Mouse (Mus musculus) limb, embryonic 12.5 days (tissue): Measurements from ENCODE around the gene Ctbp2. TPM values are rescaled to one million over a fixed set of nuclear protein-coding genes. Genes with fewer than 3 reads are reported as not detected.

Experiments
- ATAC-seq: fragments of 200-750 bp; cut with Nextera tagmentation; 2 replicates; pipeline ENCODE4 v1.8.0; 2017; ENCODE audit warnings: low read depth, moderate TSS enrichment; ENCODE audit not compliant: insufficient number of reproducible peaks, insufficient read depth, low FRiP score, low TSS enrichment
- H3K27ac ChIP-seq: fragments of 300-500 bp; sonication (generic); 2 replicates; pipeline ENCODE4 v1.5.1; 2016; ENCODE audit warnings: mild to moderate bottlenecking, moderate library complexity
- H3K27me3 ChIP-seq: fragments of 300-500 bp; sonication (generic); 2 replicates; pipeline ENCODE4 v1.6.1; 2016; ENCODE audit warnings: mild to moderate bottlenecking, moderate library complexity
- H3K36me3 ChIP-seq: fragments of 300-500 bp; sonication (generic); 2 replicates; pipeline ENCODE4 v1.6.1; 2016; ENCODE audit warnings: mild to moderate bottlenecking, moderate library complexity
- H3K4me1 ChIP-seq: fragments of 300-500 bp; sonication (generic); replicated peaks from 2 replicates; pipeline ENCODE4 v1.6.1; 2016
- H3K4me2 ChIP-seq: fragments of 300-500 bp; sonication (generic); 2 replicates; pipeline ENCODE4 v1.6.1; 2016; ENCODE audit warnings: mild to moderate bottlenecking, moderate library complexity
- H3K4me3 ChIP-seq: fragments of 300-500 bp; sonication (generic); replicated peaks from 2 replicates; pipeline ENCODE4 v1.5.1; 2016; ENCODE audit warnings: mild to moderate bottlenecking
- H3K9ac ChIP-seq: fragments of 300-500 bp; sonication (generic); replicated peaks from 2 replicates; pipeline ENCODE4 v1.6.1; 2016; ENCODE audit warnings: mild to moderate bottlenecking, moderate library complexity
- H3K9me3 ChIP-seq: fragments of 300-500 bp; sonication (generic); 2 replicates; pipeline ENCODE4 v1.6.1; 2016; ENCODE audit warnings: mild to moderate bottlenecking, moderate library complexity
- WGBS: fragments of 180-500 bp; shearing (Covaris S2); methylation state at CpG from one replicate; pipeline ENCODE4 v1.1.7; 2016; 5-methylcytosine and 5-hydroxymethylcytosine counted together
- polyA plus RNA-seq: library from polyadenylated mRNA; unstranded; fragments of >200 nt; fragmentation: Nextera tagmentation; extraction: Ambion mirVana; gene quantifications from 2 replicates; pipeline ENCODE4 v1.2.1, GENCODE M21; 2016

Ctbp2 gene
- polyA plus RNA-seq, 1 experiment from 2014 or later: 105 TPM

DNA sequence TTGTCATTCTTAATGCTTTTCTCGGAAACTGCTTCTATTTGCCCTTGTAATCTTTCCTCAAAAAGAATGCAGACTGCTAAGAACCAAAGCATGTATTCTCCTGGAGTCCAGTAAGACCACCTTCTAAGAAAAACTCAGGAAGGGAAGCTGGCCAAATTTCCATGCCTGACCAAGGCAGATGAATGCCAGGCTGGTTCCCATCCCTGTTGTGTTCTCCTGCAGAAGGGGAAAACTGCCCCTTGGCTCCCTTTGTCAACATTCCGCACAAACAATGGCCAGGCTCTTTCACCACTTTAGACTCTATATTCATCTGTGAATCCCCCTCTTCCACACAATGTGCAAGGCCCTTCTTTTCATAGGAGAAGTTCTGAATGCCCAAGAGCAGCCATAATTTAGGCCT is 6.3 kb downstream of the Ctbp2 start:
- Histone ChIP-seq H3K27ac (0 out of 2 replicates have a peak overlapping the region, but pooled peaks have one; percentile 25), H3K4me2 (peak overlapping the region; percentile 48), H3K27me3 (no peaks in the 10 kb centered on the region), H3K4me1 (peaks cover 76% of the 10 kb centered on the region), H3K36me3 (no peaks in the 10 kb centered on the region), H3K4me3 (no peak overlapping the region), H3K9ac (no peak overlapping the region), H3K9me3 (no peaks in the 10 kb centered on the region)
- 44% methylated on average over 2 of the region's 2 CpGs for WGBS
- ATAC-seq: no peak

DNA sequence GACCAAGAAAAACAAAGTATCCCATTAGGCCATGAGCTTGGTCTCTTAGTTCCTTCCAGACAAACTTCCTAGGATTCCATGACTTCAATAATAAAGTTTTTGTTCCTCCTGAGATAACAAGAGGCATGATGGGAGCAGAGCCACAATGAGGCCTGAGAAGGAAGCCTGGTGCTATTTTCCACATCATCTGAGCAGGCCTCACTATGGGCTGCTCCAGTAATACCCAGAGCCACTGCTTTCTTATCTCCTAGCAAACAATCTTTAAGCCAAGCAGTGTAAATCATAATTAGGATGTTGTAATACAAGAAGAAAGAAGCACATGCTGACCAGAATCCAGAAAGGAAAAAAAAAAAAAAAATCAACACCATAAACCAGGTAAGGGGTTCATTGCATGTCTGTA is 7.6 kb downstream of the Ctbp2 start:
- ATAC-seq: no peak
- Histone ChIP-seq H3K27me3 (no peaks in the 10 kb centered on the region), H3K9me3 (no peaks in the 10 kb centered on the region), H3K9ac (no peak overlapping the region), H3K4me2 (peak overlapping the region; percentile 48), H3K4me1 (peaks cover 89% of the 10 kb centered on the region), H3K36me3 (no peaks in the 10 kb centered on the region), H3K4me3 (no peak overlapping the region), H3K27ac (no peak overlapping the region)

DNA sequence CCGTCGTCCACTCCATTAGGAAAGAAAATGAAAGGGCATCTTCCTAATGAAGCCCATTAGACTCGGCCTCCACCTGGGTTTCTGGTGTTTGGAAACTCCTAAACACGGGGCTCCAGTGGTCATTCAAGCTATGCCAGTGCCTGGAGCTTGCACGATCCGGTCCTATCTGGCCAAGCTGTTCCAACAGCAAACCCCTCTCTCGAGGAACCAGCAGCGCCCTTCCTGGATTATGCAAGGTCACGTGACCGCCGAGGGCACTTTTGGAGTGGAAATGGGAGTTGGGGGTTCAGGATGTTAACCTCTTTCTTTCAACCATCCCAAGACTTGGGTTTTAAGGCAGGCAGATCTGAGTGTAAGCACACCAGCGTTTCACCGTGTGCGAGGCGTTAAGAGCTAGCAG is 8.3 kb downstream of the Ctbp2 start:
- peaks cover 95% of the 10 kb centered on the region for H3K4me1 ChIP-seq
- H3K9ac ChIP-seq: peak overlapping the region; percentile 24; the same call in 1 of the 2 replicates
- no peak overlapping the region; the same call in 1 of the 2 replicates for H3K4me3 ChIP-seq
- H3K27me3 ChIP-seq: no peaks in the 10 kb centered on the region
- no peak for ATAC-seq
- peak overlapping the region; percentile 48 for H3K4me2 ChIP-seq
- no peaks in the 10 kb centered on the region for H3K36me3 ChIP-seq
- no peaks in the 10 kb centered on the region for H3K9me3 ChIP-seq
- 12% methylated on average over 15 of the region's 15 CpGs for WGBS
- H3K27ac ChIP-seq: no peak overlapping the region

DNA sequence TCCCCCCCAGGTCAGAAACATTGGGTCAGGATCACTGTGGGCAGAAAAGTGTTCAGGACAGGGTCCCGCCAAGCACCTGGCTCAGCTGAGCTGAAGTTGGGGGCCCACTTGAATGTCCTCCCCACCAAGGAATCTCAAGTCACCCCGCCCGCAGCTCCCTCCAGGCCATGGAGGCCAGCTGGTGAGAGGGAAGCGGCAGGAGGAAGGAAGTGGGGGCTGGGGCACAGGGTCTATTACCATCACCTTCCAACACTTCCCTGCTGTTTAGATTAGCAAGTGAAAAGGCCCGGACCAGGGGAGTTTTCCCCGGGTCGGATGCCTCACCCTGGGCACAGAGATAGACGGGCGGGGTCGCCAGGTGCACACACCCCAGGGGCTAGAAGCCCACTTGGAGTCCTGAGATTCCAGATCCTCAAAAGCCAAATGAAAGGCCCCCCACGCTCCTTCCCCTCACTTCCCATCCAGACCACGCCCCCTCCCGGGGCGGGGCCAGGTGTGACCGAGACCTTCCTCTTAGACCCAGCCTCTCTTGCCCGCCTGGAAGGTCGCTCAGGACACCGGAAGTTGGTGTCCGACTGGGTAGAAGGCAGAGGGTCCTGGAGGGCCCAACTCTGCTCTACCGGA is 9.2 kb downstream of the Ctbp2 start:
- ATAC-seq: peak; percentile 33; the same call in 1 of the 2 replicates
- H3K4me1 ChIP-seq: peaks cover 95% of the 10 kb centered on the region
- 9% methylated on average over 20 of the region's 20 CpGs for WGBS

DNA sequence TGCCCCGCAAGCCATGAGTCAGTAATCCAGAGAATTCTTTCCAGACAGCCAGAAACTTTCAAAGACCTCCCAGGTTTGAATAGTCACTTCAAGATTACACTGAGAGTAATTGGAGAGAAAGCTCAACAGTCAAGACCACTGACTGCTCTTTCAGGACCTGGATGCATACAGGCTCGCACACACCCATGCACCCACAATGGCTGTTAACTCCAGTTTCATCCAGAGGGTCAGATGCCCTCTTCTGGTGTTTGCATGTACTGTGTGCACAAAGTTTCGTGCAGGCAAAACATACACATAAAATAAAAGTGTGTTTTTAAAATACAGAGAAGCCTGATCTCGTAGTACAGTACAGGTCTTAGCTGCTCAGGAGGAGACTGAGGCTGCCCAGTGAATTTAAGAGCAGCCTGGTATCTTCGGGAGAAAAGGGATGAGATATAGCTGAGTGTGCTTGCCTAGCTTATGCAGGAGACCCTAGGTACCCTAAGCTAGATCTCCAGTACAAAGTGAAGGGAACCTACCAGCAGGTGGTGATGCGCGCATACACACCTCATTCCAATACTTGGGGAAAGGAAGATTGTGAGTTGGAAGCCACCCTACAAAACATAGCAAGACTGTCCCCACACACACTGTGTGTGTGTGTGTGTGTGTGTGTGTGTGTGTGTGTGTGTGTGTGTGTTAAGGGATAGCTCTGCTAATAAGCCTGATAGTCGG is 10.8 kb downstream of the Ctbp2 start:
- WGBS: 80% methylated on average over 8 of the region's 8 CpGs
- Histone ChIP-seq H3K36me3 (no peaks in the 10 kb centered on the region), H3K27ac (0 out of 2 replicates have a peak overlapping the region, but pooled peaks have one; percentile 25), H3K27me3 (no peaks in the 10 kb centered on the region), H3K9me3 (no peaks in the 10 kb centered on the region), H3K9ac (no peak overlapping the region), H3K4me2 (no peak overlapping the region), H3K4me1 (peaks cover 92% of the 10 kb centered on the region), H3K4me3 (no peak overlapping the region)
- no peak for ATAC-seq

More for the DNA sequence above, 9.2 kb downstream of the Ctbp2 start:
- peak overlapping the region; percentile 48 for H3K4me2 ChIP-seq
- H3K27me3 ChIP-seq: no peaks in the 10 kb centered on the region
- H3K9ac ChIP-seq: peak overlapping the region; percentile 37; the same call in 1 of the 2 replicates
- no peak overlapping the region for H3K27ac ChIP-seq
- peak overlapping the region; percentile 25 for H3K4me3 ChIP-seq
- H3K36me3 ChIP-seq: no peaks in the 10 kb centered on the region
- H3K9me3 ChIP-seq: no peaks in the 10 kb centered on the region

DNA sequence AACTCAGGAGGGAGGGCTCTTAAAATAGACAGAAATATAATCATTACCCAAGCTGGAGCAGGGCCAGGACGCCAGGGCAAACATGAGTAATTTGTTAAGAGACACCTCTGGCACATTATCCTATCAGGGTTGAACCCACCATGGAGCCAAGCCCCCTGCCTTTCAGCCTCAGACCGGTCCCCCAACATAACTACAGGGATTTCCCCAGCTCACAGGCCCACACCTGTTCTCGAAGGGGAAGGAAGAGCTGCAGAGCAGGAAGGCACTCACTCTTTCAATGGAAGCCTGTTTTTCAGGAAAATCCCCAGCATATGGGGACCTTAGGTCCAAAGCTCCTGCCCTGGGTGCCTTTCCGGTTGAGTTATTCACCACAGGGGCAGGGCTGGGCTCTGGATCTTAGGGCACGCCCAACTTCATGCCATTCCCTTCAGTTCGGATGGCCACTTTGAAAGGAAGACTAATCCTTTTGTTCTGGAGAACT is 11.8 kb downstream of the Ctbp2 start:
- peaks cover 84% of the 10 kb centered on the region for H3K4me1 ChIP-seq
- H3K9me3 ChIP-seq: no peaks in the 10 kb centered on the region
- ATAC-seq: no peak
- 36% methylated on average over 6 of the region's 6 CpGs for WGBS
- H3K36me3 ChIP-seq: no peaks in the 10 kb centered on the region
- no peaks in the 10 kb centered on the region for H3K27me3 ChIP-seq
- H3K4me3 ChIP-seq: no peak overlapping the region
- no peak overlapping the region for H3K9ac ChIP-seq
- no peak overlapping the region for H3K27ac ChIP-seq
- H3K4me2 ChIP-seq: no peak overlapping the region

DNA sequence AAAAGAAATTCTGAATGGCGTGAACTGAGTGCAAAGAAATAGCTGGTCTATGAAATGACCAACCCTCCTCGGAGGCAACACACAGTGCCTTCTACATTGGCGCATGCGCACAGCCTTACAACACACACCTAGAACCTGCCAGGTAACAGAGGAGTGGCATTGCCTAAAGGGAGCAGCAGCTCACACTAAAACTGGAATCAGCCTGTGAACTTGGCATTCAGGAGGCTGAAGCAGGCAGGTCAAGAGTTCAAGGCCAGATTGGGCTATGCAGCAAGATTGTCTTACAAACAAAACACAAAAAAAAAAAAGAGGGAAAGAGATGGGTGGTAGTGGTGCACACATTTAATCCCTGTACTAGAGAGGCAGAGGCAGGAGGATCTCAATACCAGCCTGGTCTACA is 14.7 kb downstream of the Ctbp2 start:
- H3K4me3 ChIP-seq: no peak overlapping the region
- peaks cover 62% of the 10 kb centered on the region for H3K4me1 ChIP-seq
- H3K9me3 ChIP-seq: no peaks in the 10 kb centered on the region
- H3K27ac ChIP-seq: no peak overlapping the region
- no peaks in the 10 kb centered on the region for H3K36me3 ChIP-seq
- H3K9ac ChIP-seq: no peak overlapping the region
- no peaks in the 10 kb centered on the region for H3K27me3 ChIP-seq
- H3K4me2 ChIP-seq: no peak overlapping the region
- no peak for ATAC-seq
- 95% methylated on average over 4 of the region's 4 CpGs for WGBS

DNA sequence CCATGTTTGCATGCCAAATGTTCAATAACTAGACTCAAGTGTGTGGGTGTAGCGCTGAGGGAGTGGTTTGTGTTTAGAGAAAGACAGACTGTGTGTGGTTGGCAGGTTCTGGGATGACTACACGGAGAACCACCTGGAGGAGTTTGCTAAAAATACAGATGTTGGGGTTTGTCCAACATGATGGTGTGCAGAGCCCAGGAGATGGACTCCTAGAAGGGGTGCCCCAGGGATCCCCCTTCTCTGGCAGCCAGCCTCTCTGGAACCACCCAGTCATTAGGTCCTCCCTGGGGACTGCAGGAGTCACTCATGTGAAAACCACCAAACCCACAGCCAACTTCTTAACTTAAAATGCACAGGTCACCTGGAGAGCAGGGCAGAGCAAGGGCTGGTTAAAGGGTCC is 15.5 kb downstream of the Ctbp2 start:
- peaks cover 57% of the 10 kb centered on the region for H3K4me1 ChIP-seq
- no peak overlapping the region for H3K9ac ChIP-seq
- no peak overlapping the region for H3K4me3 ChIP-seq
- H3K4me2 ChIP-seq: no peak overlapping the region
- H3K27me3 ChIP-seq: no peaks in the 10 kb centered on the region
- no peak overlapping the region for H3K27ac ChIP-seq
- no peaks in the 10 kb centered on the region for H3K36me3 ChIP-seq
- no peaks in the 10 kb centered on the region for H3K9me3 ChIP-seq
- ATAC-seq: no peak
- WGBS: 90% methylated on average over 2 of the region's 2 CpGs

DNA sequence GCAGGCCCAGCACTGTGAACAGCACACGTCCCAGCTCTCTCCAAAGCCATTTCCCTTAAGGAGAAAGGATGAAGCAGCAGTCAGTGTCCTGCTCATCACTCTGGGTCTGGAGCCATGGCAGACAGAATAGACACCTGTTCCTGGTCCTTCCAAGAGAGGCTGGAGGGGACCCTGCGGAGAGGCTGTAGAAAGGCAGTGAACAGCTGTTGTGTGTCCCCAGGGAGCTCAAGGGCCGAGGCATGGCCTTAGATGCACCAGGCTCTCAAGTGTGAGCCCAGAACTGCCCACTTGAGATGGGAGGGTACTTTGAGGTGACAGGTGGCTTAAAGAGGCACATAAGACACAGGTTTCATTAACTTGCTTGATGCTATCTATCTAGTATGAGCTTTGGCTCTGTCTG is 21.6 kb downstream of the Ctbp2 start:
- Histone ChIP-seq H3K27ac (no peak overlapping the region), H3K9me3 (no peaks in the 10 kb centered on the region), H3K27me3 (no peaks in the 10 kb centered on the region), H3K9ac (no peak overlapping the region), H3K4me1 (peaks cover 31% of the 10 kb centered on the region), H3K36me3 (peaks cover 21% of the 10 kb centered on the region), H3K4me3 (no peak overlapping the region), H3K4me2 (no peak overlapping the region)
- 58% methylated on average over 3 of the region's 3 CpGs for WGBS
- ATAC-seq: no peak

DNA sequence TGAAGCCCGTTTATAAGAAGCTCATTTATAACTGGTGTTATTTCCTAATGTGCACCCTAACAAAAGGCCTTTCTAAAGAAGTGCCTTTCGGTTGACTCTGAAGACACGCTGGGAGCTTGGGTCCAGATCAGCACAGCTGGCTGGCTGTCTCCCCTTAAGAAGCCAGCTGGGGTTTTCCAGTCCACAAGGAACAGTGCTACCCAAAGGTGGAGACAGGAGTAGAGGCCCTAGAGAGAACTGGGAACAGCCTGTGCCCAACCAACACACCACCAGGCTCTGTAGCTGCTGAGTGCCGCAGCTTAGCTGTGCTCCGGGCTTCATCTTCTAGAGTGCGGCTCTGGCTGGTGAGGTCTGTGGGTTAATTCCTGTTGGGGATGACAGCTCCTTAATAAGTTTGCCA is 23.1 kb downstream of the Ctbp2 start:
- no peaks in the 10 kb centered on the region for H3K9me3 ChIP-seq
- no peak overlapping the region for H3K27ac ChIP-seq
- no peak overlapping the region for H3K9ac ChIP-seq
- no peak for ATAC-seq
- H3K27me3 ChIP-seq: no peaks in the 10 kb centered on the region
- H3K4me3 ChIP-seq: no peak overlapping the region
- H3K4me1 ChIP-seq: peaks cover 31% of the 10 kb centered on the region
- no peak overlapping the region for H3K4me2 ChIP-seq
- 89% methylated on average over 6 of the region's 6 CpGs for WGBS
- peaks cover 21% of the 10 kb centered on the region for H3K36me3 ChIP-seq

DNA sequence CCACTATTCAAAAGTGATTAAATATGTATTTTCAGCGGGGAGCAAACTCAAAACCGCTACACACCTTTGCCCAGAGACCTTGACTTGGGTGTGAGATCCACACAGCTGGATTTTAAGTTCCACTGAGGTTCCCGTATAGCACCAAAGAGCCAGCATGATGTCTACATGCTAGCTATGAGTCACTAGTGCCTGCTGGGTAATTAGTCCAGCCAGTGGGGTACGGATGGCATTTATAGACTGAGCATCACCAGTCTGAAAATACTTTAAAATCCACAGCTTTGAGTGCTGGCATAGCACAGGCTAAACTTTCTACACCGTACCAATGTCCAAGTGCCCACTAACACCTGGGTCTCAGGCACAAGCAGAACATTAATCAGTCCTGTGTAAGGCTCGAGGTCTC is 24.0 kb downstream of the Ctbp2 start:
- Histone ChIP-seq H3K36me3 (peaks cover 27% of the 10 kb centered on the region), H3K9me3 (no peaks in the 10 kb centered on the region), H3K9ac (no peak overlapping the region), H3K4me3 (no peak overlapping the region), H3K4me1 (peaks cover 34% of the 10 kb centered on the region), H3K27ac (no peak overlapping the region), H3K4me2 (no peak overlapping the region), H3K27me3 (no peaks in the 10 kb centered on the region)
- no peak for ATAC-seq
- WGBS: 79% methylated on average over 6 of the region's 6 CpGs
